Mouse (Mus musculus) liver (tissue): ENCODE measurements around the gene Dop1b.
"Not testable (repeated sequence)": the region's sequence is repeated elsewhere in the genome, so short reads cannot be mapped to it uniquely, and the experiment has no call there.

Experiments
- DNase-seq: peaks from one replicate; pipeline ENCODE4 v3.0.0-alpha.2; 2020; ENCODE audit warnings: mixed read lengths

The Dop1b gene

GRCm38 (mm10) chr16:93711411-93712188, at the start of gene Dop1b:
Gene Dop1b, plus strand, starts transcription at chr16:93711904.
- DNase-seq, result peak; percentile 100

- DNase-seq, result no peak
Measured at GRCm38 (mm10) chr16:93667976-93668375, 43.7 kb upstream of the Dop1b start.

- DNase-seq, result no peak
Measured at GRCm38 (mm10) chr16:93669521-93669920, 42.2 kb upstream of the Dop1b start.

- not testable (repeated sequence) for DNase-seq
Measured at GRCm38 (mm10) chr16:93670466-93670865, 41.2 kb upstream of the Dop1b start.

GRCm38 (mm10) chr16:93671064-93671463, 40.6 kb upstream of the Dop1b start:
- DNase-seq, result no peak

- DNase-seq, result no peak
Measured at GRCm38 (mm10) chr16:93676376-93676775, 35.3 kb upstream of the Dop1b start.

- no peak for DNase-seq
Measured at GRCm38 (mm10) chr16:93678206-93678605, 33.5 kb upstream of the Dop1b start.

- no peak for DNase-seq
Measured at GRCm38 (mm10) chr16:93679165-93679564, 32.5 kb upstream of the Dop1b start.

GRCm38 (mm10) chr16:93682156-93682688, 29.5 kb upstream of the Dop1b start:
- DNase-seq, result no peak

- DNase-seq, result peak; percentile 68
Measured at GRCm38 (mm10) chr16:93682689-93683507, 28.8 kb upstream of the Dop1b start, which contains the start of gene Cbr3. Gene Cbr3, plus strand, starts transcription at chr16:93683215.

GRCm38 (mm10) chr16:93683508-93684236, 28.0 kb upstream of the Dop1b start:
- DNase-seq, result no peak

- no peak for DNase-seq
Measured at GRCm38 (mm10) chr16:93684441-93684840, 27.3 kb upstream of the Dop1b start.

- DNase-seq, result not testable (repeated sequence)
Measured at GRCm38 (mm10) chr16:93685783-93686182, 25.9 kb upstream of the Dop1b start.

GRCm38 (mm10) chr16:93686421-93686820, 25.3 kb upstream of the Dop1b start:
- DNase-seq, result no peak

GRCm38 (mm10) chr16:93686945-93687344, 24.8 kb upstream of the Dop1b start:
- DNase-seq, result no peak

- DNase-seq, result no peak
Measured at GRCm38 (mm10) chr16:93691206-93691841, 20.4 kb upstream of the Dop1b start.

- no peak for DNase-seq
Measured at GRCm38 (mm10) chr16:93692744-93693143, 19.0 kb upstream of the Dop1b start.

GRCm38 (mm10) chr16:93707116-93707515, 4.6 kb upstream of the Dop1b start:
- peak; percentile 36 for DNase-seq

GRCm38 (mm10) chr16:93709217-93709616, 2.5 kb upstream of the Dop1b start:
- no peak for DNase-seq

GRCm38 (mm10) chr16:93710924-93711323, 780 bp upstream of the Dop1b start:
- DNase-seq, result peak; percentile 78

GRCm38 (mm10) chr16:93712189-93712885, 633 bp downstream of the Dop1b start:
- peak; percentile 71 for DNase-seq

GRCm38 (mm10) chr16:93712966-93713365, 1.3 kb downstream of the Dop1b start:
- no peak for DNase-seq
